Mouse (Mus musculus) frontal cortex, postnatal 14 days (tissue): ENCODE results near the gene Uhmk1.
"Not testable (repeated sequence)": the region's sequence is repeated elsewhere in the genome, so short reads cannot be mapped to it uniquely, and the experiment has no call there.

Experiments used
- DNase-seq, 2 experiments: peaks; one replicate each; pipeline ENCODE4 v3.0.0; 2022; ENCODE audit warnings: low spot score in 2 of 2

Uhmk1 gene

DNA sequence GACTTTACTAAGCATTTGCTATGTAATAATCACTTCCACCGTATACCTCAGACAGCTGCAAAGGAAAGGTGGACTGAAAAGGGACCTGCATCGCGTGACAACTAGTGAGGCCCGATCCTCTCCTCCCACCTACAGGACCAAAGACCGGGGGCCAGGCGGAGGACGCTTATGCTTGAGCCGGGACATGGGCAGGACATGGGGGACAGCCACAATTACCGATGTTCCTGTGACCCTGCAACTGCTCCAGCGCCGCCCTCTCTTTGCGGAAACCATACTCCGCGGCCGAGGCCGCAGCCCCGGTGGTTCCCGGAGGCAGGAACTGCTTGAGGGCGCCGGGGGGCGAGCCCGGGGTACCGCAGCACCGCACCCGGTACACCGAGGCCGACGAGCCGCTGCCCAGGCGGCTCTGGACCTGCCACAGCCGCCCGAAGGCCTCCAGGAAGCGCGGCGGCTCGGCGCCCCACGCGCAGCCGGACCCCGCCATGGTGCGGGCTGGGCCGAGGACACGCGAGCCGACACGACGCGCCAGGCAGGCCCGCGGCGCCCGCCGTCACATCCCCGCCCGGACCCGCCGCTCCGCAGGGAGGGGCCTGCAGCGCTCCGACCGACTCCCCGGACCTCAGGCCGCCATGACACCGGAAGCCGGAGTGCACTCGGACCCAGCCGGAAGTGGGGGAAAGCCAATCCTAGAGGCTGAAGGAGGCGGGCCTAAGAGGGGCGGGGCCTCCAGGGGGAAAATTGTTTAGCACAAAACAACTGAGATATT, at the start of gene Uhmk1:
Uhmk1 (minus strand) TSS at position 641 of the 766 bp plus-strand sequence.
- DNase-seq = peak; percentile 78 to 81

DNA sequence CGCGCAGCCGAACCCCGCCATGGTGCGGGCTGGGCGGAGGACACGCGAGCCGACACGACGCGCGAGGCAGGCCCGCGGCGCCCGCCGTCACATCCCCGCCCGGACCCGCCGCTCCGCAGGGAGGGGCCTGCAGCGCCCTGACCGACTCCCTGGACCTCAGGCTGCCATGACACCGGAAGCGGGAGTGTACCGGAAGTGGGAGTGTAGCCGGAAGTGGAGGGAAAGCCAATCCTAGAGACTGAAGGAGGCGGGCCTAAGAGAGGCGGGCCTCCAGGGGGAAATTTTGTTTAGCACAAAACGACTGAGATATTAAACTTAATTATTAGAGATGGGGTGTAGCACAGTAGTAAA, 40.3 kb upstream of the Uhmk1 start:
- DNase-seq = peak; percentile 75 to 77

DNA sequence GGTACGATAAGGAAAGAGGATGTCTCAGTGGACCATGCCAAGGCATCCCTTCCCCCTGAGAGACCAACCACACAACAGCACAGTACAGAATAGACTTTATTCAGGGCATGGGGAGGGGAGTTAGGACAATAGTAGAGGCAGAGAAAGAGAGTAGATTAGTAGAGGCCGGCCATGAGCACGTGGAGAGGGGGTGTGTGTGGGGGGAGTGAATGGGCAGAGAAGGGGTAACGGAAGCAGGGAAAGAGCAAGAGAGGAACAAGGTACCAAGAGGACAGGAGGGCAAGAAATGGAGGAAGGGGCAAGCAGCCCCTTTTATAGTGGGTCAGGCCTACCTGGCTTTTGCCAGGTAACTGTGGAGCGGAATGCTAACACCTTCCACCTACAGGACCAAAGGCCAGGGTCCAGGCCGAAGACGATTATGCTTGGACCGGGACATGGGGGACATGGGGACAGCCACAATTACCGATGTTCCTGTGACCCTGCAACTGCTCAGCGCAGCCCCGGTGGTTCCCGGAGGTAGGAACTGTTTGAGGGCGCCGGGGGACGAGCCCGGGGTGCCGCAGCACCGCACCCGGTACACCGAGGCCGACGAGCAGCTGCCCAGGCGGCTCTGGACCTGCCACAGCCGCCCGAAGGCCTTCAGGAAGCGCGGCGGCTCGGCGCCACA, 39.8 kb upstream of the Uhmk1 start:
- DNase-seq = no peak

DNA sequence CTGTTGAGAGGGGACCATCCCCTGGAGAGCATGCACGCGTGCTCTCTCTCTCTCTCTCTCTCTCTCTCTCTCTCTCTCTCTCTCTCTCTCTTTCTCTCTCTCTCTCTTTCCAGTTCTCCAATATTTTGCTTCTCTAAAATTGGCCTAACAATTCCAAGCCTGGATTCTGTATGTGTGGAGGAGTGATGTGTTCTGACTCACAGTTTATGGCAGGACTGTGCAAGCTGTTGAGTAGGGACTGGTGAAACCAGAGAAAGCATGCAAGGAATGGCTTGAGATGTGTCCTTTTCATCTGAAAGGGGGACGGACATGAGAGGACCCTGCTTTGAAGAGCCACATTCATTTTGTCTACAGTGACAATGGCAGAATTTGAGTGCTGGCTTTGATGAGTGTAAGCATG, 29.8 kb upstream of the Uhmk1 start:
- no peak for DNase-seq

DNA sequence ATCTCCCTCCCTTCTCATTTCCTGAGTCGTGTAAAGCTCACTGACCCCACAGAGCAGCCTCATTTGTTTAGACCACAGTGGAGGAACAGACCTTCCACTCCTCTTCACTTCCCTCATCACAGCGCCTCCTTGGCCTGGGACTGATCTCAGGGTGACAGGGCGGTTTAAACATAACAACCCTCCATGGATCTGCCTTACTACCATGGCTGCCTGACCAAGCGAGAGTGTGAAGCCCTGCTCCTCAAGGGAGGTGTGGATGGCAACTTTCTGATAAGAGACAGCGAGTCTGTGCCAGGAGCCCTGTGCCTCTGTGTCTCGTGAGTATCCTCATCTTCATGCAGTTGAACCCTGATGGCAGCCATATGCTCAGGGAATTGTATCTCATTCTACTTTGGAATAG, 17.5 kb upstream of the Uhmk1 start, which contains the start of gene Sh2d1b2:
Sh2d1b2 (plus strand) TSS at position 62 of the 400 bp plus-strand sequence.
- not testable (repeated sequence) for DNase-seq

DNA sequence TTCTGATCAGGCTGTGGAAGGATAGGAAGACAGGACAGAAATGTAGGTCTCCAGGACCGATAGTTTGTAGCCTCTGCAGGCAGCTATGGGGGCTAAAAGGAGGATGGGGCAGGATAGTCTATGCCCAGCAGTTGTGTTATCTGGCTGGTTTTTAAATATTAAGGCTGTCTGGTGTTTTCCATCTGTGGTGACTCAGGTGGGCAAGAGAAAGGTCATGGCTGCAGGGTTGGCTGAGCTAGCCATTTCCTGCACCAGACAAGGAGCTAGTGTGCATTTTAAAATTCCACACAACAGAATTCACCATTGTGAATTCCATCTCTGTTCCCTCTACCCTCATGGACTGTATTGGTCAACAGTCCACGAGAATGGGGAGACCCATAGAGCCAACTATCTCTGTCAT, 8.1 kb upstream of the Uhmk1 start:
- DNase-seq = no peak

DNA sequence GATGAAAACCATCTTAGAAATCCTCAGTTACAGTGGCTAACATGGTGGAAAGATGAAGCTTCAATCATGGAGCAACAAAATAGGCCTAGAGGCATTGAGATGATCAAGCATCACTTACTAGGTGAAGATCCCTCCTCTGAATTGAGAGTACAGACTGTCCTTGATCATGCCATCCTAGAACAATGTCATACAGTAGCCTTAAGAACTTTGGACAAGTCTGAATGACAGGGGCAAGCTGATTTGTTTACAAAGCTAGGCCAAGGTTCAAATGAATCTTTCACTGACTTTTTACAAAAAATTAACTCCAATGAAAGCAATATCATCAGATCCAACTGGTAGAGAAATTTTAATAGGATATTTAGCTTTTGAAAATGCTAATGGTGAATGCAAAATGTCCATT, 5.2 kb upstream of the Uhmk1 start:
- DNase-seq = no peak

DNA sequence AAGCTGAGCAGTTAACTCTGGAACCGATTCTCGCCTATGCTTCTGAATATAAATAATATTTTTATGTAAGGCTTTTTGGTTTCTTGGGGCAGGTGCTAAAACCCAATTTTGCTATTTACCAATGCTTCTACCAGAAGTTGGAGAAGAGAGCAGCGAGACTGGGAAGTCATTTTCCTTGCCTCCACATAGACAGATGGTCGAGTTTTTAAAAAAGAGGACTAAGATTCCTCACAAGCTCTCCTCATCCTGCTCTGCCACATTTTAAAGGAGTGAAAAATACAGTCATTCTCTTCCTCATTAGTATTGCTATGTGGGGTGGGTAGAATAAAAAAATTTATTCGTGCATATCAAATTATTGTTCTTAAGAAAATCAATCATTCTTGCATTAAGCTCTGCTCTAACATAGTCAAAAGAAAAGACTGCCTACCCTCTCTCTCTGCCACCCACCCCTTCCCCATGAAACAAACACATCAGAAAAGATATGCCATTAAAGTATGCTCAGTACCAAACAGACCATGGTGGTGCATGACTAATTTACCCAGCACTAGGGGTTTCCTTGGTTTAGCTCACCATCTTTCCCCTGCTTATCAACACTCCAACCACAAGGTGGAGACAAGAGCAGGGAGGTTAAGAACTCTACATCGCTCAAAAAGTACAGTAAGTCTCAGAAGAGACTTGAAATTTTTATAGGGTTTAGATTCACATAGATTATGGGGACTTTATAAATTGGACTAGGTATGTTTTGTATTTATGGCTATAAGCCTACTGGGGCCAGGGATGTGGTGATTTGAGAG, 3.1 kb upstream of the Uhmk1 start:
- DNase-seq = no peak

DNA sequence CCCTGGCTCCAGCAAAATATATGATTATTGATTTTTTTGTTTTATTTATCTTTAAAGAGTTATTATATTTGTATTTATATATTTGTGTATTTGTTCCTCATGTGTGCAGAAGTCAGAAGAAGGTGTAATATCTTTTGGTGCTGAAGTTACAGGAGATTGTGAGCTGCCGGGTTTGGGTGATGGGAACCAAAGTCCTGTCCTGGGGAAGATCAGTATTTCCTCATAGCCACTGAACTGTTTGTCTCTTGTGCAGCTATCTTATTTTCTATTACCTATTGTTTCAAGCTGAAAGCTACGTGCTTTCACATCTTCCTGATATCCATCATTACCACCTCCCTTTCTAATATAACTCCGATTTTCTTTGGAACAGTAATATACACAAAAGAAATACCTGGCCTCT, 393 bp upstream of the Uhmk1 start:
- DNase-seq = no peak

DNA sequence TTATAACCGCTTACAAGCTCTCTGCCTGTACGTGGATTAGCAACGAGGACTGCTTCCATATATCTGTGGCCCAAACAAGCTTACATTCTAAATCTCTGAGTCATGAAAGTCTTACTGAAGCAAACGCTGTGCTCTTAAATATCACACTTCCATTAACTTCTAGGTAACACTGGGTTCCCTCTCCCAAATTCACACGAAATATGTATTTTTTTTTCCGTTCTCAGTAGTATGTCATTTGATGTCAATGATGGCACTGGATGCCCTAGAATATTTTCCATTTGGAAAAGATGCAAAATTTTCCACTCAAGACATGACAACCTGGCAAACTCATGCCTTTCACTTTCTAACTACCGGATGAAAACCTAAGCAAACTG, 827 bp downstream of the Uhmk1 start:
- DNase-seq = no peak

DNA sequence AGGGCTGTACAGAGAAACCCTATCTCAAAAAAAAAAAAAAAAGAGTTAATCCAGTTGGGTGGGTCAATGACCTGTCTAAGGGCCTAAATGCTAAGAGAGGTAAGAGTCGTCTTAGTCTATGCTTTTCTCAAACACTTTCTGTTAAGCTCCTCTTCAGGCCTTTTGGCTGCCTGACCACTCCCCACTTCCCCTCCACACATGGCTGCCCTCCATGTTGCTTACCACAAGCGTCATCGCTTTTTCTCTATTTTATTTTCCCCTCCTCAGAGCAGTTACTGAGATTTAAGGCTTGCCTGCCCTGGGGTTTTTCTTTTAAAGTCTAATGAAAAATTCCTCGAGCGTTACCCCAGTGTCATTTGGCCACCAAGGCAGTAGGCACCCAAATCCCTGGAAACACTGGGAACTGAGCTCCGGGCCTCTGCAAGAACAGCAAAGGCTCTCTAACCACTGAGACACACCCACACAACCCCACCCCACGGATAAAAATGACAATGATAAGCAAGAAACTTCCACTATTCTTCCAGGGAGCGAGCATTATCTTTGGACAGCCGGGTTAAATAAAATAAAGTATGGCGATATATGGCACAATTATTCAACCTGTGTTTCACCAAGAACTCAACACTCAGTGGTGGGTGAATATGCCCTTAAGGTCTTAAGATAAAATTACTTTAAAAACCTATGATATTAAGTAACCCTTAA, 1.9 kb downstream of the Uhmk1 start:
- no peak for DNase-seq

DNA sequence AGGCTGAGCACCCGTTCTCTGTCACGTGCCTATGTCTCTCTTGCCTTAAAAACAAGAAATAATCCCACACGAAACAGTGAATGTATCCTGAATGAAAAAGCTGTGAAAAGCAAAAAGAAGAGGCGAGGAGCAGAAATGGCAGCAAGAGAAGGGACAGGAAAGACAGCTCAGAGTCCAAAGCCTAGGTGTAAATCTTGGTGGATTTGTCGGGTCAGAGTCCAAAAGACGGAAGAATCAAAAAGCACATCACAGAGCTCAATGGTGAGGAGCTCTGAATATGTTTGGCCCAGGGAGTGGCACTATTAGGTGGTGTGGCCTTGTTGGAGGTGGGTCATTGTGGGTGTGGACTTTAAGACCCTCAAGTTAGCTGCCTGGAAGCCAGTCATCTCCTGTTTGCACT, 8.8 kb downstream of the Uhmk1 start:
- DNase-seq = no peak

DNA sequence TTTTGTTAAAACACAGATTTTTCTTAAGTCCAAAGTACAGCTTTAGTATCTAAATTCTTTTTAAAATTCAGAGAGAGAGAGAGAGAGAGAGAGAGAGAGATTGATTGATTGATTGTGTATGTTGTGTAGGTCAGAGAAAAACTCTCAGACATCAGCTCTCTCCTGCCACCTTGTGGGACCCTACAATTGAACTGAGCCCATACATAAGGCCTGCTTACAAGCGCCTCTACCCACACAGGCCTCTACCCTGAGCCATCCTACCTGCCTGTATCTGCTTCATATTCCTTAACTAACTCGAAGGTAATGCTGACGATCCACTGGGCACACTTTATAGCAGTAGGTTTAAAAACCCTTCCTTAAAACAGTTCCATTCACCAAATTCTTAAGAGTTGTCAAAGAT, 14.8 kb downstream of the Uhmk1 start:
- DNase-seq = no peak

DNA sequence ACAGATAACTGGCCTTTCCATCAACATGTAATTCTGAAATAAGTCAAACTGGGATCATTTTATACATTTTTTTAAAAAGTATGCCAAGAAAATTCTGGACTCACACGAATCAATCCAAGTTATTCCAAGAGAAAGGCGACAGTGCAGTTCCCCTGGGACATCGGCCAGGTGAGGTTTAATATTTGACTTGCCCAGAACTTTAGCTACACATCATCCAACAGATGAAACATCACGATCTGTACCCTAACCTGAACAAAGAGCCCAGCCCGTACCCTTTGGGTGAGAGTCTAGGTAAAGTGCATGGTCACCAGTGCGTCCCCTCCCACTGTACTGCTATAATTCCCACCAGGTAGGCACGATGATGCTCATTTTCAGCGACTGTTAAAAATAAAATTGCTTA, 19.0 kb downstream of the Uhmk1 start:
- no peak for DNase-seq

DNA sequence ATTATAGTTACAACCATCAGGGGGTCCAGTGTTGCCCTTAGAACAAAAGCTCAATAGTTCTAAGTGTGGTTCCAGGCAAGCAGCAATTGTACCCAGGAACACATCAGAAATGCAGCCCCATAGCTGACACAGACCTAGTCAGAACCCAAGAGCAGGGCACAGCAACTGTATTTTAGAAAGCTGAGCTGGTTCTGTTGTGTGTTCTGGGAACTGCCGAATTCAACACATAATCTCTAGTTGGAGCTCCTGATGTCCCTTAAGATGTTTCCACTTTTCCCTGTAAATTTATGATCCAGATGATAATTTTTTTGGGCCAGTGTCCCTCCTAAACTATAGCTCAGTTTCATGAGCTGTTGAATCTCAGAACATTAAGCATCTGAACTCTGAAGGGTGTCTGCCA, 23.3 kb downstream of the Uhmk1 start:
- DNase-seq = no peak

DNA sequence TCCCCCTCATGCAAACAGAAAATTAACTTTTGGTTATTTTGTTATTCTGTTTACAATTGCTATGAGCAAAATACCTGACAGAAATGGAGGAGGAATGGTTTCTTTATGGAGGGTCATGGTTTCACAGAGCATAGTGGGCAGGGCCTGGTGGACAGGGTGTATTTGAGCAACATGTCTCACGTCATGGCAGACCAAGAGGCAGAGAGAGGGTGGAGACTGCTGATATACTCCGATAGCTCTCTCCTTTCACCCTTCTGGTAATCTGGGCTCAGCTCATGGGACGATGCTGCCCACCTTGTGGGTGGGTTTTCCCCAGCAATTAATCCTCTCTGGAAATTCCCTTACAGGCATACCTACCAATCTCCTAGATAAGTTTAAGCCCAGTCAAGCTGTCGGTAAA, 25.0 kb downstream of the Uhmk1 start:
- no peak for DNase-seq

DNA sequence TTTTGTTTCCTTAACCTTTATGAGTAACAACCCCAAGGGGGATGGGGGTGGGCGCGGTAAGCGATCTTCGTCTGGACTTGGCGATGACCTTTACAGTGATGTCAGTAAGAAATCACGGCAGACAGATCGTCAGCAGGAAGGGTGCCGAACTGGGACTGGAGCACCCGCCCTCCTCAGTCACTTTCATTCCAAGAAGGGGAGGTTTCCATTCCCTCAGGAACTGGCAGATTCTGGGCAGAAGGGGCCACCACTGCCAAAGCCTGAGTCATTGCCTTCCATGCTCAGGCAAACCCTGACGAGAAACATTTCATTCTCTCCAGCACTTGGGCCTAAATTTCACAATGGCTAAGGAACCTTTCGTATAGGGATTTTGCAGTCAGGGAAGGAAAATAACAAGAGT, 26.6 kb downstream of the Uhmk1 start:
- DNase-seq = no peak

DNA sequence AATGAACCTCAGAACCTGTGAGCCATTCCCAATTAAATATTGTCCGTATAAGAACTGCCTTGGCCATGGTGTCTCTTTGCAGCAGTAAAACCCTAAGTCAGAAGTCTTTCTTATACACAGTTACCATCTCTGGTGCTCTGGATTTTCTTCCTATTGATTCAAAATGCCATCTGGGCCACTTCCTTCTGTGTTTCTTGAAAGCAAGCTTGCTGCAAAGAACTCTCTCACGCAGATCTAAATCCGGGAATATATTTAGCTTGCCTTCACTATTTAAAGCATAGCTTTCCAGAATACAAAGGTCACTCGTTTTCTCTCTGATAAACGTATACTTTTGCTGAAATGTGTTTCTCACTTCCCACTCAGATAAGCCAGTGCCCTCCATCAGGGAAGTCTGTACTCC, 28.7 kb downstream of the Uhmk1 start:
- DNase-seq = no peak

DNA sequence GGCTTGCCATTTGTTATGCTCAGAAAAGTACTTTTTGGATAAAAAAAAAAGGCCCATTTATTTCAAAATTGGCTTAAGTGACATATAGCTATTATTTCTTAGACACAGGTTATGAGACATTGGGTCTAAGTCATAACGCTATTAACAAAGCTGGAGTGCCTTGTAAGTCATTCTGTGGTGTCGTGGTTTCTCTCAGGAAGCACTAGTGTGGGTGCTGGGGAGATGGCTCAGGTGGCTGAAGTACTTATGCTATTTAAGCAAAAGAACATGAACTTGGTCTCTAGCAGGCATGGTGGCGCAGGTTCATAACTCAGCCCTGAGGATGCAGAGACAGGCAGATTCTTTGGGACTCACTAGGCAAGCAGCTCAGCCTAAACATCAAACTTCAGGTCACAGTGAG, 30.1 kb downstream of the Uhmk1 start:
- no peak for DNase-seq

DNA sequence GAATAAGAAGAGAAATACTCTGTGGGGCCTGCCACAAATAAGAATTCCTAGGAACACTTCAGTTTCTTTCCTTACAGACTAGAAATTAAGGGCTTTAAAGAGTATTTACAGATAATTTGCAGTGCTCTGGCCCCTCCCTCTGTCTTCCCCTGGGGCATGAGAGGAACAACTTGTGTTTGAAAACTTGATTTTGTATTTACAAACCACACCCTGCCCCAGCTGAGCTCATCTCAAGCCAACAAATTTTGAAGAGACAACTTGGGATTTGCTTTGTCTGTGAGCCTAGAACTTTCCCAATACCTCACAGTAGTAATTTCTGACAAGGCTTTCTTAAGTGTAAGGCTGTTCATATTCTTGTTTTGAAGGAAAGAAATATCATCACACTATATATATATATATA, 32.5 kb downstream of the Uhmk1 start:
- DNase-seq = no peak

DNA sequence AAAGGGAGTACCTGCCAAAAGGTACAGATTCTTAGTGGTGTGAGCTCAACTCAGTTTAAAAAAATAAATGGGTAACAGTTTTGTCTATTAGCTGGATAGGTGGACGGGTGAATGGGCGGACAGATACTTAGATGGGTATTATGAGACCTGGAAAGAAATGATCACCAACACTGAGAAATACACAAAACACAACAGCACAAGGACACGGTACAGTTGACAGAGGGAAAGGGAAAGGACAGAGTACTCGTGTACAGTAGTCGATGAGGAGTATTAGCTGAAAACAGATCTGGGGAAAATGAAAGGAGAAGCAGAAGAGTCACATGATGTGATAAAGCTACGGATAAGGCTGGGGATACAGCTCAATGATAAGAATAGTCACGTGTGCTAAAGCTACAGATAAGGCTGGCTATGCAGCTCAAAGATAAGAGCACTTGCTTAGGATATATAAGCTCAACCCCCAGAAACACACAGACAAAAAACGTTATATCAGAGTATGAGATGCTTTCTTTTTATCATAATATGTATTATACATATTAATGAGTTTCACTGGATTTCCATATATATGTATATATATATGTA, 38.4 kb downstream of the Uhmk1 start:
- no peak for DNase-seq

DNA sequence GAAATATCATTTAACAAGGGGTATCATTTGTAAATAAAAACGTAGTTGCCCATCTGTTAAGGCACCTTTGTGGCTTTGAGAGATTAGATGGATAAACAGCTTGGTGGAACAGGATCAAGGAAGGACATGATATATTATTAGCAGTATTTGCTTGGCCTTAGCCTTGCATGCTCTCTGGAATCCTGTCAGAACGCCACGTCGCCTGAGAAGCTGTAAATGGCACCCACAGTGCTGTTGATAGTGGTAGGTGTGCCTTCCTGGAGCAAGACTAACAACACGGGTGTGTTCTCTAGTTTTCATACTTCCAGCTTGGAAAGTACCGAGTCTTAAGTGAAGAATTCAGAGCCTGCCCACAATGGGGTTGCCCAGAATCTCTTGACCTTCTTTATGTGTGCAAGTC, 39.3 kb downstream of the Uhmk1 start:
- no peak for DNase-seq
